Mouse (Mus musculus) neutrophil, adult 59 days (primary cell): ENCODE measurements around the gene Gm7876. TPM values are rescaled to one million over a fixed set of nuclear protein-coding genes. Genes with fewer than 3 reads are reported as not detected.

Experiments
- total RNA-seq, 2 experiments: library from RNA; stranded (reverse); gene quantifications; 1 replicate in 1 of 2; 2 replicates in 1 of 2; pipeline ENCODE4 v1.2.4; 2023

Gene Gm7876
- not detected for total RNA-seq

DNA sequence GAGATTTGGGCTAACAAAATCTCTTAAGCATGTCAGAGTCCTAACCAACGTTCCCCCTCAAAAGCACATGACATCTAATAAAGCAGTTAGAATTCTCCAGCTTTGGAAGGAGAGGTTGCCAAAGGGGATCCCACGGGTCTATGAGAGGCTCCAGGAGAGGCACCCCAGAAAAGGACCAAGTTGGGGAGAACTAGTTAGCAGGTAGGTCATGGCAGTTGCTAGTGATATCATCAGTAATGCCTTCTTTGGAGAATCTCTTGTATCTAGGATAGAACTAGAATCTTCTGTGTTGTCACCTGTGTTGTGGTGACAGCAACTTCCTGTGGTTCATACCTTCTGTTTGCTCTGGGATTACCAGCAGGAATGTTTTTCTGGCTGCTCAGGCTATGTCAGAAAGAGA, at the start of gene Gm7876:
Gm7876 (plus strand) TSS at position 301 of the 400 bp plus-strand sequence.

DNA sequence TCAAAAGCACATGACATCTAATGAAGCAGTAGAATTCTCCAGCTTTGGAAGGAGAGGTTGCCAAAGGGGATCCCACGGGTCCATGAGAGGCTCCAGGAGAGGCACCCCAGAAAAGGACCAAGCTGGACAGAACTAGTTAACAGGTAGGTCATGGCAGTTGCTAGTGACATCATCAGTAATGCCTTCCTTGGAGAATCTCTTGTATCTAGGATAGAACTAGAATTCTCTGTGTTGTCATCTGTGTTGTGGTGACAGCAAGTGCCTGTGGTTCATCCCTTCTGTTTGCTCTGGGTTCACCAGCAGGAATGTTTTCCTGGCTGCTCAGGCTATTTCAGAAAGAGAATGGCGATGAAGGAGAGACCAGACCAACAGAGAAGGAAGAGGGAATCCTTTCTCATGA, 45.1 kb upstream of the Gm7876 start, which contains the start of gene Gm3239:
Gm3239 (plus strand) TSS at position 301 of the 400 bp plus-strand sequence.

DNA sequence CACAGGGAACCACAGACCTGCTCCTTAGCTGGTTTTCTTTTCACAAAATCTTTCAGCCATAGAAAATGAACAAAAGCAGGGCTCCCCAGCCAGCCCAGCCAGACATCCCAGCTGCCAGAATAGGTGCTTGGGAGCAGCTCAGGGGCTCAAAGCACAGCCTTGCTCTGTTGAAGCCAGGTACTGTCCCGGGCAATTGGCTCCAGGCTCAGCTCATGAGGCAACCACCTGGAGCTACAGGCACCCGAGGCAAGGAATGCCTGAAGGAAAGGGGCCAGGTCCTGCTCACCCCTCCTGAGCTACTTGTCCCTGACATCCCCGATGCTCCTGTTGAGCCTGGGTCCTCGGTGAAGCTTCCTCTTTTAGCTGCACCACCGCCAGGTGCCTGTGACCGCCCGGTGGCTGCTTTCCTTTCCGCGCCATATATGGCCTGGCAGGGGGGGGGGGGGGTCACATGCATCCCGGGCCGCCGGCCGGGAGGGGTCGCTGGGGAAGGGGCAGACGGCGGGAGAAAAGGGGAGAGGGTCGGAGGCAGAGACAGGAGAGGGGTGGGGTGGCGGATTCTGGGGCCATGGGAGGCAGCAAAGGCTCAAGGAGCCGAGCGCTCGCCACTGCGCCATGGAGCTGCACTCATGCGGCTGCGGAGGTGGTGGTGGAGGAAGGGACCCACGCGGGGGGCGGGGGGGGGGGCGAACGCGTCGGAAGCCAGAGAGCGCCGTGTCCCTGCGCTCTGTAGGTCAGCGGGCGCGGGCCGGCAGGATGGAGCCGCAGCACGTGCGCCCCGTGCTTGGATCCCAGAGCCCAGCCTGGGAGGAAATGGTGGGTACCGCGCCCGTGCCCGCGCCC, 17.2 kb downstream of the Gm7876 start, which contains the start of gene Gm3252:
Gm3252 (plus strand) TSS at position 738 of the 843 bp plus-strand sequence.

Other genes with a start within 250 kb of the Gm7876 start
- gene Gm3182, start 227.5 kb upstream of the Gm7876 start, total RNA-seq = not detected
- gene Gm3047, start 153.8 kb upstream of the Gm7876 start, total RNA-seq = not detected
- gene Gm8159, start 76.9 kb upstream of the Gm7876 start, total RNA-seq = not detected
- gene Gm3239, start 45.0 kb upstream of the Gm7876 start, total RNA-seq = not detected
- gene Gm3252, start 17.5 kb downstream of the Gm7876 start, total RNA-seq = not detected
- gene Gm9602, start 67.1 kb downstream of the Gm7876 start, total RNA-seq = not detected
- gene Gm3269, start 128.9 kb downstream of the Gm7876 start, total RNA-seq = not detected
- gene Gm3264, start 146.3 kb downstream of the Gm7876 start, total RNA-seq = not detected
- gene Gm3278, start 183.2 kb downstream of the Gm7876 start, total RNA-seq = not detected